Mouse (Mus musculus) neural tube, embryonic 13.5 days (tissue): Measurements from ENCODE around the gene Galnt2. TPM values are rescaled to one million over a fixed set of nuclear protein-coding genes. Genes with fewer than 3 reads are reported as not detected.

ENCODE experiments used
- ATAC-seq: fragments of 200-750 bp; cut with Nextera tagmentation; 2 replicates; pipeline ENCODE4 v1.8.0; 2017; ENCODE audit warnings: low read depth, mild to moderate bottlenecking, moderate TSS enrichment, moderate library complexity
- H3K27ac ChIP-seq: fragments of 300-500 bp; sonication (generic); replicated peaks from 2 replicates; pipeline ENCODE4 v1.5.1; 2015; ENCODE audit warnings: moderate library complexity, mild to moderate bottlenecking, inconsistent platforms
- H3K27me3 ChIP-seq: fragments of 300-500 bp; sonication (generic); 2 replicates; pipeline ENCODE4 v1.6.1; 2015; ENCODE audit warnings: mild to moderate bottlenecking, inconsistent platforms
- H3K36me3 ChIP-seq: fragments of 300-500 bp; sonication (generic); 2 replicates; pipeline ENCODE4 v1.6.1; 2015; ENCODE audit warnings: mild to moderate bottlenecking, inconsistent platforms
- H3K4me1 ChIP-seq: fragments of 300-500 bp; sonication (generic); replicated peaks from 2 replicates; pipeline ENCODE4 v1.6.1; 2015; ENCODE audit warnings: inconsistent platforms
- H3K4me2 ChIP-seq: fragments of 300-500 bp; sonication (generic); 2 replicates; pipeline ENCODE4 v1.6.1; 2015; ENCODE audit warnings: inconsistent platforms, mild to moderate bottlenecking, moderate library complexity
- H3K4me3 ChIP-seq: fragments of 300-500 bp; sonication (generic); 2 replicates; pipeline ENCODE4 v1.5.1; 2015; ENCODE audit warnings: mild to moderate bottlenecking, inconsistent platforms
- H3K9ac ChIP-seq: fragments of 300-500 bp; sonication (generic); 2 replicates; pipeline ENCODE4 v1.6.1; 2015; ENCODE audit warnings: moderate library complexity, mild to moderate bottlenecking, inconsistent platforms
- H3K9me3 ChIP-seq: fragments of 300-500 bp; sonication (generic); 2 replicates; pipeline ENCODE4 v1.6.1; 2016; ENCODE audit warnings: inconsistent platforms
- WGBS: fragments of 180-500 bp; shearing (Covaris S2); methylation state at CpG from one replicate; pipeline ENCODE4 v1.1.7; 2015; 5-methylcytosine and 5-hydroxymethylcytosine counted together
- polyA plus RNA-seq: library from polyadenylated mRNA; unstranded; fragments of >200 nt; fragmentation: Nextera tagmentation; extraction: Ambion mirVana; gene quantifications from 2 replicates; pipeline ENCODE4 v1.2.1, GENCODE M21; 2015

Galnt2 gene
- 61.4 and 64.5 TPM in 2 replicates for polyA plus RNA-seq

DNA sequence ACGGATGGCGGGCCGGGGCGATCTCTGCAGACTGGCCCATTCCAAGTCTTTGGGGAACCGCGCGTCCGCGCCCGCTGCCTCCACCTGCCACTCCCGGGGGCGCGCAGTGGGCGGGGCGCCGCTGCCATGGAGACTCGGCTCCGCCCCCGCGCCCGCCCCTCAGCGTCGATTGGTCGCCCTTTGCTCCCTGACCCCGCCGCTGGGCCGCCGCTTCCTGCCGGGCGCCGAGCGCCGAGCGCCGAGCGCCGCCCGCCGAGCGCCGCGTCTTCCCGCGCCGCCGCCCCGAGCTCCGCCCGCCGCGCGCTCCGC, at the start of gene Galnt2:
Galnt2 (plus strand) TSS at position 216 of the 309 bp plus-strand sequence.
- H3K4me3 ChIP-seq: peak within 1 kb of the TSS; percentile 91
- H3K27ac ChIP-seq: peak within 1 kb of the TSS; percentile 80
- WGBS: under 1% methylated on average over 38 of the region's 53 CpGs
- ATAC-seq: peak; percentile 72
- H3K4me1 ChIP-seq: peaks cover 45% of the 10 kb centered on the region
- no peaks in the 10 kb centered on the region for H3K9me3 ChIP-seq
- peak within 1 kb of the TSS; percentile 94 for H3K9ac ChIP-seq
- no peaks in the 10 kb centered on the region for H3K36me3 ChIP-seq
- peak within 1 kb of the TSS; percentile 96 for H3K4me2 ChIP-seq
- H3K27me3 ChIP-seq: no peaks in the 10 kb centered on the region; the same call in 1 of the 2 replicates

DNA sequence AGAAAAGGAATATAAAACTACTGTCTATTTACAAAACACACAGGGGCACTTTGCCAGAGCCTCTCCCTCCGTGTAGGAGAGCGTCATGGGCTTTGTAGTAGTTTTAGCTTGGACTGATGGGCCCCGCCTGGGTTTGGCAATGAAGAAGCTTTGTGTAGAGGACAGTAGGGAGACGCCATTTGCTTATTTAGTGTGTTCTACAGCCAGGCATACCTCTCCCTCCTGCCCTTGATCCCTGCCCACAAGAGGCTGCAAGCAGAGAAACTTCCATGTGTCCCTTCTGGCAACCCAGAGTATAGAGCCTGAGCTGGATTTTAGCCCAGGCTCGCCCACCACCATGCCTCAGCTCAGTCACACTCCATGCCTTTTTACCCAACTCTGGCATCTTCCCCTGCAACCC, 49.4 kb upstream of the Galnt2 start:
- peaks cover 51% of the 10 kb centered on the region for H3K4me1 ChIP-seq
- no peak overlapping the region for H3K9ac ChIP-seq
- no peak overlapping the region for H3K4me2 ChIP-seq
- no peaks in the 10 kb centered on the region for H3K36me3 ChIP-seq
- no peak for ATAC-seq
- no peaks in the 10 kb centered on the region for H3K27me3 ChIP-seq
- no peak overlapping the region for H3K27ac ChIP-seq
- no peaks in the 10 kb centered on the region for H3K9me3 ChIP-seq
- WGBS: 78% methylated on average over 5 of the region's 5 CpGs
- H3K4me3 ChIP-seq: no peak overlapping the region

DNA sequence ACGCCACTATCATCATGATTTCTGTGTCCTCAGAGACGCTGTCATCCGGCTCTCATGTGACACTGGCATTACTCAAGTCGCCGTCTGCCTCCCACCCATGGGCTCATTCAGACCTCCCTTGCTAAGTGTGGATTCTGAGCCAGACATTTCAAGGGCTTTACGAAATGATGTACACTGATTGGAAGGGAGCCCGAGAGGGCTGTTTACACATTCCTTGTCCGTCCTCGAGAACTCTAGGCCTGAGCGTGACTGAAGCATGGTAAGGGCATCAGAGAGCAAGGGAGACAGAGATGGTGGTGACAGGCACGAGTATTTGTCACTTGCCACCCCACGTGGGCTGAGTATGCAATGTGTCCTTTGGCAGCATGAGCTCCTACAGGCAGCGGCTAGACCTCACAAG, 49.0 kb upstream of the Galnt2 start:
- H3K9ac ChIP-seq: no peak overlapping the region
- H3K4me1 ChIP-seq: peaks cover 48% of the 10 kb centered on the region
- no peak for ATAC-seq
- no peaks in the 10 kb centered on the region for H3K36me3 ChIP-seq
- H3K27me3 ChIP-seq: no peaks in the 10 kb centered on the region
- no peak overlapping the region for H3K4me2 ChIP-seq
- no peak overlapping the region for H3K4me3 ChIP-seq
- H3K9me3 ChIP-seq: no peaks in the 10 kb centered on the region
- H3K27ac ChIP-seq: 0 out of 2 replicates have a peak overlapping the region, but pooled peaks have one; percentile 38
- 46% methylated on average over 13 of the region's 13 CpGs for WGBS

DNA sequence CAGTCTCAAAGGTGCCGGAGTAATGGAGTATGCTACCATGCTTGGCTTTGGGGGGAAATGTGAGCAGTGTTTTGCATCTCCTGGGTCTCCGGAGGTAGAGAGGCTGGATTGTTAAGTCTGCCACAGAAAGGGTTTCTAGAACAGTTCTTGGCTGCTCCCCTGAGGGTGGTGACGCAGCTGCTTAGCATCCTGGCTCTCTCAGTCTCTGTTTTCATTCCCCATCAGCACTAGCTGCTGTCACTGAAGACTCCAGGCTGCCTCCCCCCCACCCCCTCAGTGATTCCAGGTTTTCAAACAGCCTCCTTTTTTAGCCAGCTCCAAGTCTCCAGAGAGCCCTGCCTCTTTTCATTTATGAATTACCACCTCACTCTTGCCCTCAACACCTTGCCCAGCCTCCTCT, 47.1 kb upstream of the Galnt2 start:
- ATAC-seq: 0 out of 2 replicates have a peak, but pooled peaks have one; percentile 14
- peaks cover 39% of the 10 kb centered on the region for H3K4me1 ChIP-seq
- H3K4me2 ChIP-seq: no peak overlapping the region
- H3K27ac ChIP-seq: peak overlapping the region; percentile 72
- H3K9ac ChIP-seq: no peak overlapping the region
- WGBS: 54% methylated on average over 3 of the region's 3 CpGs
- H3K9me3 ChIP-seq: no peaks in the 10 kb centered on the region
- no peak overlapping the region for H3K4me3 ChIP-seq
- H3K36me3 ChIP-seq: no peaks in the 10 kb centered on the region
- H3K27me3 ChIP-seq: no peaks in the 10 kb centered on the region

DNA sequence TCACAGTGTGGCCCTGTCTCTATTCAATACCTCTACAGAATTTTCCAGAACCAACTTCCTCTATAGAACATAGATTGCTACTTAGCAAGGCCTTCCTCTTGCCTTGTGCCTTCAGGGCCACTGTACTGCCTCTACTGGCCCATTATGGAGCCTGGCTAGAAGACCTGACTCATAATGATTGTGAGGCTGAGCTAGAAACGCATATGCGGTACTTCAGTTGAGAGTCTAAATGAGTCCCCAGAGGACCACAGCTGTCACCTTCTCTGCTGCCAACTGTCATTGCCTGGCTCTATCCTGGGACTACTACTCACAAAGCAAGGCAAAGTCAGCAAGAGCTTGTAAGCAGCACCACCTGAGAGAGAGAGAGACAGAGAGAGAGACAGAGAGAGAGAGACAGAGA, 46.7 kb upstream of the Galnt2 start:
- H3K9me3 ChIP-seq: no peaks in the 10 kb centered on the region
- peak overlapping the region; percentile 72 for H3K27ac ChIP-seq
- no peak overlapping the region for H3K4me2 ChIP-seq
- ATAC-seq: peak; percentile 70; the same call in 1 of the 2 replicates
- peaks cover 41% of the 10 kb centered on the region for H3K4me1 ChIP-seq
- H3K4me3 ChIP-seq: no peak overlapping the region
- no peaks in the 10 kb centered on the region for H3K27me3 ChIP-seq
- no peaks in the 10 kb centered on the region for H3K36me3 ChIP-seq
- no peak overlapping the region for H3K9ac ChIP-seq
- WGBS: 30% methylated on average over 2 of the region's 2 CpGs

DNA sequence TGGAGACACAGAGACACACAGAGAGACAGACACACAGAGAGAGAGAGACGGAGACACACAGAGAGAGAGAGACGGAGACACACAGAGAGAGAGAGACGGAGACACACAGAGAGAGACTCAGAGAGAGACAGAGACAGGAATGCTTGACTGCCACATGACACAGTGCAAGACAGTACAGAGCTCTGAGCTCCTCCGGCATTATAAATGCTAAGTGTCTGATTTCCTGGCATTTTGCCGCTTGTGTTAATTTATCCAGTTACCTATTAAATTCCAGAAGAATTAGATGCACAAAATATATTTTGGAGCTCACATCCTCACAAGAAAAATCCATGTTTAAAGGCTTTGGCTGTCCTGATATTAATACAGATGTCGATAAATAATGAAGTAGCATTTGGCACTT, 46.1 kb upstream of the Galnt2 start:
- Histone ChIP-seq H3K4me1 (peaks cover 43% of the 10 kb centered on the region), H3K36me3 (no peaks in the 10 kb centered on the region), H3K4me2 (no peak overlapping the region), H3K4me3 (no peak overlapping the region), H3K9ac (no peak overlapping the region), H3K27me3 (no peaks in the 10 kb centered on the region), H3K9me3 (no peaks in the 10 kb centered on the region), H3K27ac (peak overlapping the region; percentile 72)
- whole genome bisulfite sequencing: 75% methylated on average over 6 of the region's 6 CpGs
- ATAC-seq: no peak

DNA sequence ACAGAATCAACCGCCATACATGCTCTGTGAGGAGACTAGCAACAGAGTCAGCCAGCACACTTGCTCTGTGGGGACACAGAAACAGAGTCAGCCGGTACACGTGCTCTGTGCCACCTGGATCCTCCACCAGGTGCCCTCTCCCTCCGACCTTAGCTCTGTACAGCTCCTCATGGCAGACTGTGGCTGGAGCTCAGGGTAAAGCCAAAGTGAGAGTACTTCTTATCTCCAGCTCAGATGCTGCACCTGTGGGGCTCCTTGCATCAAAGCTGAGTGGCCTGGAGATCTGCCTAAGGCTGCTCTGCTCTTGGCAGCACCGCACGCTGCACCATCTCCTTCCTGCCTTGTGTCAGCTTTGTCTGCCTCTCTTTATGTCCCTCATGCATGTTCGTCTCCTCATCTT, 40.8 kb upstream of the Galnt2 start:
- Histone ChIP-seq H3K4me3 (no peak overlapping the region), H3K9ac (no peak overlapping the region), H3K4me1 (peaks cover 6% of the 10 kb centered on the region), H3K9me3 (no peaks in the 10 kb centered on the region), H3K4me2 (no peak overlapping the region), H3K36me3 (no peaks in the 10 kb centered on the region), H3K27ac (no peak overlapping the region), H3K27me3 (no peaks in the 10 kb centered on the region)
- ATAC-seq: no peak
- 82% methylated on average over 7 of the region's 7 CpGs for WGBS

DNA sequence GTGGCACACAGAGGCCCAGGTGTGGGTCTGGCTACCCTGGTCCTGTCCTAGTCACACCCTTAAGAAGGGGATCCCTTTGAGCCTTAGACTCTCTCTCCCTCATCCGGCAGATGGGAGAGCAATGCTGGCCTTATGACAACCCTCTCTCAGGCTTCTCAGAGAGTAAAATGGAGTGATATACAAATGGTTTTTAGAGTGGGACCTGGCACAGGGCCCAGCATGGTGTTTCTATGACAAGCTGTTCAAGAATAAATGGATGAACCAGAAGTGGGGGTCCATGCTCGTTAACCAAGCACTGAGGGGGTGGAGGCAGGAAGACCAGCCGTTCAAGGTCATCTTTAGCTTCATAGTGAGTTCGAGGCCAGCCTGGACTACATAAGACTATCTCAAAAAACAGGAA, 38.9 kb upstream of the Galnt2 start:
- H3K36me3 ChIP-seq: no peaks in the 10 kb centered on the region
- no peak for ATAC-seq

DNA sequence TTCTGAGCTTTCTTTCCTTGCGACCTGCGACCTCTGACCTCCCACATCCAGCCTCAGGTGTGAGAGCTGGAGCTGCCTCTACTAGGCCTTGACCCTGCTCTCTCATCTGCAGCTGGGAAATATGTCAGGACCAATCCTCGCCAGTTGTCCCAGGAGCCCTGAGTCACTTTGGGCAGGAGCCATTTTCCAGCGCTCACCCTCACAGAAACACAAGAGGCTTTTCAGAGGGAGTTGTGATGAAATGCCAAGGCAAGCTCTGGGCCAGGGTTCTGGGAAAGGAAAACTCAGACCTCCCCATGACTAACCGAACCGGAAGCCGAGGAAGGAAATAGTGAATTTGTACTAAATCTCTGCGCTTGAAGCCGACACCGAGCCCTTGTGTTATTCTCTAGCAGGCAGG, 38.2 kb upstream of the Galnt2 start:
- no peaks in the 10 kb centered on the region for H3K36me3 ChIP-seq
- no peak overlapping the region for H3K4me2 ChIP-seq
- no peaks in the 10 kb centered on the region; the same call in 1 of the 2 replicates for H3K27me3 ChIP-seq
- whole genome bisulfite sequencing: 87% methylated on average over 10 of the region's 10 CpGs
- peaks cover 18% of the 10 kb centered on the region; the same call in 1 of the 2 replicates for H3K4me1 ChIP-seq
- no peak for ATAC-seq
- no peak overlapping the region for H3K27ac ChIP-seq
- H3K9ac ChIP-seq: no peak overlapping the region
- no peak overlapping the region for H3K4me3 ChIP-seq
- no peaks in the 10 kb centered on the region for H3K9me3 ChIP-seq

More for the DNA sequence above, 38.9 kb upstream of the Galnt2 start:
- Histone ChIP-seq H3K4me2 (no peak overlapping the region), H3K9ac (no peak overlapping the region), H3K4me3 (no peak overlapping the region), H3K4me1 (peaks cover 18% of the 10 kb centered on the region; the same call in 1 of the 2 replicates), H3K27ac (no peak overlapping the region), H3K27me3 (no peaks in the 10 kb centered on the region; the same call in 1 of the 2 replicates), H3K9me3 (no peaks in the 10 kb centered on the region)
- 76% methylated on average over 4 of the region's 4 CpGs for WGBS

DNA sequence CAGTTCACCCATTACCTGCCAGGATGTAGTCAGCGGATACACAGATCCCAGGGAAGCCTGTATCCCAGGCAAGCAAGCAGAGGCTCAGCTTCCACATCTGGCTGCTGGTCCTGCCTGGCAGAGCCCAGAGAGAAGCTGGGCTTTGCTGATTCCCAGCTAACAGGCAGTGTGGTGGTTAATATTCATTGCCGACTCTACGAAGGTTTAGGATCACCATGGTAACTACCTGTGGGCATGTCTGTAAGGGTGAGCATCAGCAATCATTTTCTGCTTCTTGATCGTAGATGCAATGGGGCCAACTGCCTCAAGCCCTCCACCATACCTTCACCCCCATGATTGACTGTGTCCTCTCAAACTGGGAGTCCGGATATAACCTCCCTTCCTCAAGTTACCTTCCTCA, 37.2 kb upstream of the Galnt2 start:
- no peak overlapping the region for H3K9ac ChIP-seq
- no peaks in the 10 kb centered on the region; the same call in 1 of the 2 replicates for H3K27me3 ChIP-seq
- peaks cover 18% of the 10 kb centered on the region; the same call in 1 of the 2 replicates for H3K4me1 ChIP-seq
- no peak overlapping the region for H3K4me2 ChIP-seq
- no peak overlapping the region for H3K4me3 ChIP-seq
- no peaks in the 10 kb centered on the region for H3K36me3 ChIP-seq
- ATAC-seq: no peak
- H3K27ac ChIP-seq: no peak overlapping the region
- no peaks in the 10 kb centered on the region for H3K9me3 ChIP-seq
- WGBS: 69% methylated on average over 5 of the region's 5 CpGs

DNA sequence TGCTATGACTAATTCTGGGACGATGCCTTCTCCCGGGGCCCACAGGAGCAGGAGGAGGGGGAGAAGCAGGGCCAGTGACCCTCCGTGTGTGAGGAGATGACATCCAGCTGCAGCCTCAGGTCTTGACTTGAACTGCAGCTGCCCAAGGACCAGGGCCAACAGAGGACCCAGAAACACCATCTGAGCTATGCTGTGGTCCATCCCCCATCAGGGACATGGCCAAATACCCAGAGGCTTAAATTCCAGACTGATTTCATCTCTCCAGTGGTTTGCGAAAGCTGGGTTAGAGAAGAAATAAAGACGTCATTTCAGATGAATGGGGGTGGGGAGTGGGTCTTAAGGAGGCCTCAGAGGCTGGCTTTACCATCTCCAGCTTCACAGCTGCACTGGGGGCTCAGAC, 35.0 kb upstream of the Galnt2 start:
- Histone ChIP-seq H3K4me3 (no peak overlapping the region), H3K27ac (no peak overlapping the region), H3K4me1 (peaks cover 20% of the 10 kb centered on the region), H3K27me3 (no peaks in the 10 kb centered on the region; the same call in 1 of the 2 replicates), H3K36me3 (no peaks in the 10 kb centered on the region), H3K9ac (no peak overlapping the region), H3K9me3 (no peaks in the 10 kb centered on the region), H3K4me2 (no peak overlapping the region)
- ATAC-seq: no peak
- 52% methylated on average over 5 of the region's 5 CpGs for WGBS

DNA sequence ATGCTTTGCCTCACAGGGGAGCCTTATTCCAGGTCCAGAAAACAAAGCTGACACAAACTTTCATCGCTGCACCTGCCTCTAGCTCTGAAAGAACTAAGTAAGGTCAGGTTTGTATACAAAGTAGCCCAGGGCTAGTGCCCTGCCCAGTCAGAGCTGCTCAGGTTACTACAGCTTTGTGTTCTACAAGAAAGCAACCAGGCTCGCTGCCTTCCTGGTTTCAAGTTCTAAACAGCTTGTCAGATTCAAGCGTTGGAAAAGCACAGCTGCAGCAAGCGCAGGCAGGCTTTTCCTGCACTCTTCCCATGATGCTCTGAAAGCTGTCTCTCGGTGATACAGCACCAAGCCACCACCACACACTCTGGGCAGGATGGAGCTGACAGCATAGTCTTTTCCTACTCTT, 34.4 kb upstream of the Galnt2 start:
- no peak for ATAC-seq
- no peaks in the 10 kb centered on the region for H3K36me3 ChIP-seq
- H3K27me3 ChIP-seq: no peaks in the 10 kb centered on the region; the same call in 1 of the 2 replicates
- H3K4me2 ChIP-seq: no peak overlapping the region
- 70% methylated on average over 5 of the region's 5 CpGs for WGBS
- H3K4me3 ChIP-seq: no peak overlapping the region
- H3K4me1 ChIP-seq: peaks cover 20% of the 10 kb centered on the region
- H3K27ac ChIP-seq: no peak overlapping the region
- H3K9me3 ChIP-seq: no peaks in the 10 kb centered on the region
- no peak overlapping the region for H3K9ac ChIP-seq

DNA sequence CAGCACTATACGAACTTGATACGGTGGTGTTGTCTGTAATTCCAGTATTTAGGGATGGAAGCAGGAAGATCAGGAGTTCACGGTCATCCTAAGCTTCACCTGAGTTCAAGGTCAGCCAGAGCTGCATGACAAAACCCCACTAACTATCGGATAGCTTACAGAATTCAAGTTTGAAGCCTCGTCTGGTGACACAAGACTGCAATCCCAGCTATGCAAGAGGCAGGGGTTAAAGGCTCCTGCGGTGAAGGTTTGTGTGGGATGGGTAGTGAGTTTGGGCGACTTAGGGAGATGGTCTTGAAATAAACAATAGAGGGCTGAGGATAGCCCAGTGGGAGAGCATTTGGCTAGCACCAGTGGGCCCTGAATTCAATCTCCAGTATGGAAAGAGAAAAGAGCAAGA, 33.0 kb upstream of the Galnt2 start:
- H3K36me3 ChIP-seq: no peaks in the 10 kb centered on the region
- H3K4me1 ChIP-seq: peaks cover 20% of the 10 kb centered on the region
- H3K4me2 ChIP-seq: no peak overlapping the region
- no peaks in the 10 kb centered on the region; the same call in 1 of the 2 replicates for H3K27me3 ChIP-seq
- ATAC-seq: no peak
- WGBS: 84% methylated on average over 7 of the region's 7 CpGs
- no peak overlapping the region for H3K9ac ChIP-seq
- H3K27ac ChIP-seq: no peak overlapping the region
- no peaks in the 10 kb centered on the region for H3K9me3 ChIP-seq
- H3K4me3 ChIP-seq: no peak overlapping the region
